Mouse (Mus musculus) olfactory bulb, adult 2 months (tissue): ENCODE data around the gene Serping1. TPM values are rescaled to one million over a fixed set of nuclear protein-coding genes. Genes with fewer than 3 reads are reported as not detected.
"Not testable (repeated sequence)": the region's sequence is repeated elsewhere in the genome, so short reads cannot be mapped to it uniquely, and the experiment has no call there.

Source experiments
- H3K27ac ChIP-seq: fragments of 200-500 bp; 2 replicates; pipeline ENCODE4 v1.5.1; 2012; ENCODE audit warnings: low read depth, low read length; ENCODE audit not compliant: insufficient read depth
- H3K4me1 ChIP-seq: fragments of 200-500 bp; 2 replicates; pipeline ENCODE4 v1.6.1; 2012; ENCODE audit warnings: low read length; ENCODE audit not compliant: control insufficient read depth, insufficient read depth
- H3K4me3 ChIP-seq: fragments of 200-500 bp; 2 replicates; pipeline ENCODE4 v1.5.1; 2012; ENCODE audit warnings: mild to moderate bottlenecking, low read depth, low read length, moderate library complexity; ENCODE audit not compliant: insufficient read depth
- CTCF ChIP-seq: fragments of 200-500 bp; IDR thresholded peaks from 2 replicates; pipeline ENCODE4 v1.5.1; 2012; ENCODE audit warnings: low read depth, mild to moderate bottlenecking, low read length, moderate library complexity; ENCODE audit not compliant: insufficient read depth
- POLR2A ChIP-seq: fragments of 200-500 bp; IDR thresholded peaks from 2 replicates; pipeline ENCODE4 v1.6.1; 2012; ENCODE audit warnings: mild to moderate bottlenecking, low read depth, low read length, moderate library complexity; ENCODE audit not compliant: insufficient read depth
- WGBS: fragments of 180-500 bp; shearing (Covaris S2); methylation state at CpG from one replicate; pipeline ENCODE4 v1.1.7; 2018; 5-methylcytosine and 5-hydroxymethylcytosine counted together
- polyA plus RNA-seq: library from polyadenylated mRNA; stranded (reverse); fragments of >200 nt; gene quantifications from 2 replicates; pipeline ENCODE4 v1.2.4, GENCODE M21; 2012; ENCODE audit warnings: low replicate concordance; ENCODE audit not compliant: missing spikeins, insufficient read depth, insufficient read length

Serping1 gene
- polyA plus RNA-seq, 1 experiment = not detected

- no peak for TF ChIP-seq POLR2A
- TF ChIP-seq CTCF = no peak
- H3K4me3 ChIP-seq = no peak overlapping the region
- 86% methylated on average over 5 of the region's 5 CpGs for WGBS
- H3K4me1 ChIP-seq = peaks cover 6% of the 10 kb centered on the region
- no peak overlapping the region for H3K27ac ChIP-seq
These were observed 31.3 kb upstream of the Serping1 start for GRCm38 (mm10) chr2:84806546-84806945.

- Histone ChIP-seq H3K4me3 (no peak overlapping the region), H3K4me1 (no peaks in the 10 kb centered on the region), H3K27ac (no peak overlapping the region)
- 92% methylated on average over 7 of the region's 7 CpGs for WGBS
- TF ChIP-seq POLR2A = no peak
- no peak for TF ChIP-seq CTCF
These were observed 28.7 kb upstream of the Serping1 start for GRCm38 (mm10) chr2:84803963-84804362.

- H3K4me3 ChIP-seq, H3K4me1 ChIP-seq: not testable (repeated sequence)
- 92% methylated on average over 5 of the region's 5 CpGs for WGBS
These were observed 26.0 kb upstream of the Serping1 start for GRCm38 (mm10) chr2:84801223-84801622.

GRCm38 (mm10) chr2:84800304-84800703 lies 25.1 kb upstream of the Serping1 start:
- Histone ChIP-seq H3K4me3 (no peak overlapping the region), H3K27ac (no peak overlapping the region), H3K4me1 (peaks cover 4% of the 10 kb centered on the region; the same call in 1 of the 2 replicates)
- TF ChIP-seq POLR2A (no peak), CTCF (no peak)
- WGBS = 90% methylated on average over 4 of the region's 4 CpGs

More at GRCm38 (mm10) chr2:84801223-84801622, 26.0 kb upstream of the Serping1 start:
- H3K27ac ChIP-seq = not testable (repeated sequence)

GRCm38 (mm10) chr2:84799041-84799561 lies 23.9 kb upstream of the Serping1 start:
- no peak overlapping the region for H3K27ac ChIP-seq
- 1% methylated on average over 16 of the region's 16 CpGs for WGBS
- H3K4me1 ChIP-seq = peaks cover 4% of the 10 kb centered on the region; the same call in 1 of the 2 replicates
- H3K4me3 ChIP-seq = peak overlapping the region; percentile 71
- TF ChIP-seq CTCF = no peak
- no peak for TF ChIP-seq POLR2A

GRCm38 (mm10) chr2:84798493-84798921 lies 23.3 kb upstream of the Serping1 start, which contains the start of gene Ube2l6:
Ube2l6 (plus strand) TSS chr2:84798828.
- WGBS = under 1% methylated on average over 21 of the region's 21 CpGs
- Histone ChIP-seq H3K27ac (0 out of 2 replicates have a peak within 1 kb of the TSS, but pooled peaks have one; percentile 24), H3K4me1 (peaks cover 4% of the 10 kb centered on the region; the same call in 1 of the 2 replicates), H3K4me3 (peak within 1 kb of the TSS; percentile 71)
- TF ChIP-seq CTCF = no peak
- TF ChIP-seq POLR2A = no peak

- no peak for TF ChIP-seq POLR2A
- peak; percentile 54 for TF ChIP-seq CTCF
- Histone ChIP-seq H3K4me1 (peaks cover 4% of the 10 kb centered on the region; the same call in 1 of the 2 replicates), H3K4me3 (peak overlapping the region; percentile 71), H3K27ac (0 out of 2 replicates have a peak overlapping the region, but pooled peaks have one; percentile 24)
- 6% methylated on average over 13 of the region's 13 CpGs for WGBS
These were observed 22.7 kb upstream of the Serping1 start for GRCm38 (mm10) chr2:84797833-84798492.

- 87% methylated on average over 3 of the region's 3 CpGs for WGBS
- no peak overlapping the region for H3K27ac ChIP-seq
- no peak overlapping the region for H3K4me3 ChIP-seq
- peaks cover 4% of the 10 kb centered on the region; the same call in 1 of the 2 replicates for H3K4me1 ChIP-seq
- no peak for TF ChIP-seq POLR2A
- no peak for TF ChIP-seq CTCF
These were observed 18.6 kb upstream of the Serping1 start for GRCm38 (mm10) chr2:84793871-84794270.

GRCm38 (mm10) chr2:84793154-84793553 lies 17.9 kb upstream of the Serping1 start:
- H3K4me1 ChIP-seq = peaks cover under 1% of the 10 kb centered on the region; the same call in 1 of the 2 replicates
- WGBS = 94% methylated on average over 3 of the region's 3 CpGs
- no peak overlapping the region for H3K4me3 ChIP-seq
- H3K27ac ChIP-seq = no peak overlapping the region
- TF ChIP-seq POLR2A (no peak), CTCF (no peak)

GRCm38 (mm10) chr2:84792516-84792915 lies 17.3 kb upstream of the Serping1 start:
- 76% methylated on average over 3 of the region's 3 CpGs for WGBS
- TF ChIP-seq CTCF (no peak), POLR2A (no peak)
- no peak overlapping the region for H3K4me3 ChIP-seq
- H3K27ac ChIP-seq = no peak overlapping the region
- H3K4me1 ChIP-seq = no peaks in the 10 kb centered on the region
